Mouse (Mus musculus) midbrain, embryonic 13.5 days (tissue): ENCODE results near the gene Irf2. TPM values are rescaled to one million over a fixed set of nuclear protein-coding genes. Genes with fewer than 3 reads are reported as not detected.
"Not testable (repeated sequence)": the region's sequence is repeated elsewhere in the genome, so short reads cannot be mapped to it uniquely, and the experiment has no call there.

Source experiments
- ATAC-seq: fragments of 200-750 bp; cut with Nextera tagmentation; 2 replicates; pipeline ENCODE4 v1.8.0; 2017; ENCODE audit warnings: mild to moderate bottlenecking, moderate TSS enrichment, moderate library complexity
- H3K27ac ChIP-seq: fragments of 300-500 bp; sonication (generic); 2 replicates; pipeline ENCODE4 v1.5.1; 2015; ENCODE audit warnings: inconsistent platforms, mild to moderate bottlenecking, moderate library complexity
- H3K27me3 ChIP-seq: fragments of 300-500 bp; sonication (generic); 2 replicates; pipeline ENCODE4 v1.6.1; 2015; ENCODE audit warnings: mild to moderate bottlenecking, inconsistent platforms
- H3K36me3 ChIP-seq: fragments of 300-500 bp; sonication (generic); 2 replicates; pipeline ENCODE4 v1.6.1; 2015; ENCODE audit warnings: mild to moderate bottlenecking, inconsistent platforms
- H3K4me1 ChIP-seq: fragments of 300-500 bp; sonication (generic); replicated peaks from 2 replicates; pipeline ENCODE4 v1.6.1; 2015; ENCODE audit warnings: inconsistent platforms
- H3K4me2 ChIP-seq: fragments of 300-500 bp; sonication (generic); replicated peaks from 2 replicates; pipeline ENCODE4 v1.6.1; 2015; ENCODE audit warnings: moderate library complexity, mild to moderate bottlenecking, inconsistent platforms
- H3K4me3 ChIP-seq: fragments of 300-500 bp; sonication (generic); replicated peaks from 2 replicates; pipeline ENCODE4 v1.5.1; 2015; ENCODE audit warnings: mild to moderate bottlenecking, inconsistent platforms
- H3K9ac ChIP-seq: fragments of 300-500 bp; sonication (generic); replicated peaks from 2 replicates; pipeline ENCODE4 v1.6.1; 2015; ENCODE audit warnings: mild to moderate bottlenecking, inconsistent platforms
- H3K9me3 ChIP-seq: fragments of 300-500 bp; sonication (generic); 2 replicates; pipeline ENCODE4 v1.6.1; 2016; ENCODE audit warnings: mild to moderate bottlenecking, inconsistent platforms
- WGBS: fragments of 180-500 bp; shearing (Covaris S2); methylation state at CpG from one replicate; pipeline ENCODE4 v1.1.7; 2015; 5-methylcytosine and 5-hydroxymethylcytosine counted together
- polyA plus RNA-seq: library from polyadenylated mRNA; unstranded; fragments of >200 nt; fragmentation: Nextera tagmentation; extraction: Ambion mirVana; gene quantifications from 2 replicates; pipeline ENCODE4 v1.2.1, GENCODE M21; 2015

The Irf2 gene
- polyA plus RNA-seq, 1 experiment from 2014 or later, result 9.8 TPM

DNA sequence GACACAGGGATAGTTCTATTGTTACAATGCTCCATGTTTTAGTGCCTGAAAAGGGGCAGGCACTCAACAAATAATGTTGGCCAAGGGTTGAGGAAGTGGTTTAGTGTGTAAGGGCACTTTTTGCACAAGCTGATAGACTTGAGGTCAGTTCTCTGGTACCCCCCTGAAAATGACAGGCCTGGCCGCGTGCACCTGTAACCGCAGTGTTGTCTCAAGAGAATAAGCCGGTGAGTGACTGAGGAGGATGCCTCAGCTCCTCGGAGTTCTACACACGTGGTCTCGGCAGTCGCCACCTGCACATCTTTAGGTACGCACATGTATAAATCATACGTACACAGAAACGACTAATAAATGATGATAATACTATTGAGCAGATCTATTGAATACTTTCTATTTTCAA, 26.4 kb upstream of the Irf2 start:
- ATAC-seq, result no peak
- no peaks in the 10 kb centered on the region for H3K27me3 ChIP-seq
- H3K4me3 ChIP-seq, result no peak overlapping the region
- 94% methylated on average over 11 of the region's 11 CpGs for WGBS
- H3K4me2 ChIP-seq, result no peak overlapping the region
- H3K4me1 ChIP-seq, result 0 out of 2 replicates have a peak, but pooled peaks cover 4% of the 10 kb centered on the region
- H3K9ac ChIP-seq, result no peak overlapping the region
- H3K9me3 ChIP-seq, result no peaks in the 10 kb centered on the region
- no peaks in the 10 kb centered on the region for H3K36me3 ChIP-seq
- no peak overlapping the region for H3K27ac ChIP-seq

DNA sequence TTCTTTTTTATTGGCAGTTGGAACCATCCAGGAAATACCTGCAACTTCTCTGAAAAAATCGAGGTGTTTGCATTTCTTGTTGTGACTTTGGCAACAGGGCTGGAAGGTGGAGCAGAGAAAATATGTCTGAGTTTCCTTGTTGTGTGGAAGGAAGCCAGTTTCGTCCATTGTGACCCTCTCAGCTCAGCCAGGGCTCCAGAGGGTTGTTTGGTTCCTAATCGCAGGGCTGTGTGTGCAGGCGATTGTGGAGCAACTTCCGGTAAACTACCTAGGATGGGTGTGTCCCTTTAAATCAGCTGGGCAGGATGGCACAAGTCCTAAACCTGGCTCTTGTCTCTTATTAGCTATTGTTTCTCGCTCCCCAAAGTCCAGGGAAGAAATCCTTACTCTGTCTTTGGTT, 25.7 kb upstream of the Irf2 start:
- Histone ChIP-seq H3K36me3 (no peaks in the 10 kb centered on the region), H3K9me3 (no peaks in the 10 kb centered on the region), H3K27ac (no peak overlapping the region), H3K9ac (no peak overlapping the region), H3K4me3 (no peak overlapping the region), H3K27me3 (no peaks in the 10 kb centered on the region), H3K4me1 (0 out of 2 replicates have a peak, but pooled peaks cover 4% of the 10 kb centered on the region), H3K4me2 (no peak overlapping the region)
- WGBS, result 73% methylated on average over 6 of the region's 6 CpGs
- no peak for ATAC-seq

GRCm38 (mm10) chr8:46714400-46714799, 25.1 kb upstream of the Irf2 start:
- 81% methylated on average over 3 of the region's 3 CpGs for WGBS

GRCm38 (mm10) chr8:46716477-46716876, 23.1 kb upstream of the Irf2 start:
- Histone ChIP-seq H3K4me3 (no peak overlapping the region), H3K9me3 (no peaks in the 10 kb centered on the region), H3K4me2 (no peak overlapping the region), H3K9ac (no peak overlapping the region), H3K36me3 (no peaks in the 10 kb centered on the region), H3K27ac (no peak overlapping the region), H3K27me3 (no peaks in the 10 kb centered on the region), H3K4me1 (0 out of 2 replicates have a peak, but pooled peaks cover 4% of the 10 kb centered on the region)
- ATAC-seq, result no peak
- 48% methylated on average over 11 of the region's 11 CpGs for WGBS

More at GRCm38 (mm10) chr8:46714400-46714799, 25.1 kb upstream of the Irf2 start:
- Histone ChIP-seq H3K4me2 (no peak overlapping the region), H3K4me3 (no peak overlapping the region), H3K9ac (no peak overlapping the region), H3K36me3 (no peaks in the 10 kb centered on the region), H3K27ac (no peak overlapping the region), H3K4me1 (0 out of 2 replicates have a peak, but pooled peaks cover 4% of the 10 kb centered on the region), H3K27me3 (no peaks in the 10 kb centered on the region), H3K9me3 (no peaks in the 10 kb centered on the region)
- ATAC-seq, result no peak

DNA sequence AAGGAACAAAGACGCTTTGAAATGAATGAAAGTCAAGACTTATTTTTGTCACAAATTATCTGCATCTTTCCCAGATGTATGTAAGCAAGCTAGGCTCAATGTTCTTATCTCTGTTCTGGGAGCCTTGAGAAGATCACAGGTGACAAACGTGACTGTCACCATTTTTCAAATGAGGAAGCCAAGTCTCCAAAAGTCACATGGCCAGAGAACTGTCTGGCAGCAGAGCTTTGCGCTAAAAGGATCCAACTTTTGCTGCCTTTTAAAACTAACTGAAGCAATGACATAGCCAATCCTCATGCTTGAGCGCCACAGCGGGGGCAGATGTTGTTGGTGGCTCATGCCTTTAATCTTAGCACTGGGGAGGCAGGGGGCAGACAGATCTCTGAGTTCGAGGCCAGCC, 22.4 kb upstream of the Irf2 start:
- no peaks in the 10 kb centered on the region for H3K27me3 ChIP-seq
- H3K4me2 ChIP-seq, result no peak overlapping the region
- no peak for ATAC-seq
- H3K9me3 ChIP-seq, result no peaks in the 10 kb centered on the region
- no peak overlapping the region for H3K9ac ChIP-seq
- no peaks in the 10 kb centered on the region for H3K36me3 ChIP-seq
- H3K27ac ChIP-seq, result no peak overlapping the region
- H3K4me1 ChIP-seq, result 0 out of 2 replicates have a peak, but pooled peaks cover 4% of the 10 kb centered on the region
- H3K4me3 ChIP-seq, result no peak overlapping the region
- WGBS, result 59% methylated on average over 6 of the region's 6 CpGs

- H3K36me3 ChIP-seq, result no peaks in the 10 kb centered on the region
- no peaks in the 10 kb centered on the region for H3K27me3 ChIP-seq
- H3K4me2 ChIP-seq, result no peak overlapping the region
- no peaks in the 10 kb centered on the region for H3K9me3 ChIP-seq
- H3K27ac ChIP-seq, result no peak overlapping the region
- no peak overlapping the region for H3K9ac ChIP-seq
- WGBS, result 91% methylated on average over 8 of the region's 8 CpGs
- no peak overlapping the region for H3K4me3 ChIP-seq
- ATAC-seq, result no peak
- H3K4me1 ChIP-seq, result 0 out of 2 replicates have a peak, but pooled peaks cover 4% of the 10 kb centered on the region
Measured at GRCm38 (mm10) chr8:46718301-46718700, 21.2 kb upstream of the Irf2 start.

DNA sequence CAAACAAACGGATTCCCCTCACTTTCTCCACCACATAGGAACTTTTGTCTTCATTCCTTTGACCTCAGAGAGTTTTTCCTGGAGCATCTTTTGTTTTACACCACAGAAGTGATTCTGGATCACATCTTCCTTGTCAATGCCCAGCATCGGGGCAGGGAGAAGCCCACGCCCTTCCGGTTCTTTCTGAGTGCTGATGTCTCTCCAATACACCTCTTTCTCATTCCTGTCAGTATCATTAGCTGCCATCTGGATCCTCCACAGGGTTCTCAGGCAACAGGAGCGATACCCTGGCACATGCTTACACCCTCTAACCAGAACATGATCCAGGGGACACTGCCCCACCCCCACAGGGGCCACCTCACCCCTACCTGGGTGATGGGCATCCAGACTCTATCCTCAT, 20.8 kb upstream of the Irf2 start:
- Histone ChIP-seq H3K9ac (no peak overlapping the region), H3K4me1 (0 out of 2 replicates have a peak, but pooled peaks cover 4% of the 10 kb centered on the region), H3K4me3 (no peak overlapping the region), H3K4me2 (no peak overlapping the region), H3K36me3 (no peaks in the 10 kb centered on the region), H3K27me3 (no peaks in the 10 kb centered on the region), H3K9me3 (no peaks in the 10 kb centered on the region), H3K27ac (no peak overlapping the region)
- no peak for ATAC-seq
- WGBS, result 84% methylated on average over 5 of the region's 5 CpGs

DNA sequence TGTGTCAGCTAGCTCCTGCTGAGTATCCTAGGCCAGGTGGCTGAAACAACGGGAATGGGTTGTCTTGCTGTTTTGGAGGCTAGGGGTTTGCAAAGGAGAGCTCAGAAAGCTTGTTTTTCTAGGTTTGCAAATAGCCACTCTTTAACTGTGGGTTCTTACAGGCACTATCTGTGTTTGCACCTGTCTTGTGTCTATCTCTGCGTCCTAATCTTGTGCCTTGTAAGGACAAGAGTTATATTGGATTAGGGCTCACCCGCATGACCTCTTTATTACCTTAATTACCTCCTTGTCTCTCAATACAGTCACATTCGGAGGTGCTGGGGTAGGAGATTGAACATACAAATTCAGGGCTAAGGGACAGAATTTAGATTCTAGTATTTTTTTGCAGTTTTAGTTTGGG, 18.9 kb upstream of the Irf2 start:
- H3K36me3 ChIP-seq, result no peaks in the 10 kb centered on the region
- no peaks in the 10 kb centered on the region for H3K27me3 ChIP-seq
- H3K4me2 ChIP-seq, result no peak overlapping the region
- no peaks in the 10 kb centered on the region for H3K9me3 ChIP-seq
- no peak overlapping the region for H3K27ac ChIP-seq
- ATAC-seq, result no peak
- 80% methylated on average over 4 of the region's 4 CpGs for WGBS
- no peak overlapping the region for H3K9ac ChIP-seq
- H3K4me1 ChIP-seq, result 0 out of 2 replicates have a peak, but pooled peaks cover 4% of the 10 kb centered on the region
- no peak overlapping the region for H3K4me3 ChIP-seq

GRCm38 (mm10) chr8:46721065-46721845, 18.3 kb upstream of the Irf2 start:
- ATAC-seq, result no peak
- 0 out of 2 replicates have a peak, but pooled peaks cover 3% of the 10 kb centered on the region for H3K4me1 ChIP-seq

DNA sequence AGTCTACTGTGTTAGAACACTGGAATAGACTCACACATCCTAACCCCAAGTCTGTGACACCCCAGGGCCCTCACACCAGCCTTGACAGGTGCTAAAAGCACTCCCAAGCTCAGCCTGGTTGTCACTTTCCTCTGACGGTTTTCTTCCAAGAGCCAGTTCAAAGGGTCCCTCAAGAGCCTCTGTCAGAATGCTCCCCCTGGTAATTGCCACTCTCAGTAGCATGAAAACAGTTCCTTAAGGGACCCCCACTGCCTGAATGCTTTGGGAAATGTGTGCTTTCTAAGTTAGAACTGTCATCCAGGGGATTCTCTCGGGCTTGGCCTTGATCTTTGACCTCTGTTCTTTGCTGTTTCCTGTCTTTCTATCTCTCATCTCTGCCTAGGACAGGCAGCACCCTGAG, 17.0 kb upstream of the Irf2 start:
- H3K27ac ChIP-seq, result no peak overlapping the region
- H3K4me2 ChIP-seq, result no peak overlapping the region
- H3K9ac ChIP-seq, result no peak overlapping the region
- no peaks in the 10 kb centered on the region for H3K4me1 ChIP-seq
- H3K27me3 ChIP-seq, result no peaks in the 10 kb centered on the region
- H3K9me3 ChIP-seq, result no peaks in the 10 kb centered on the region
- H3K36me3 ChIP-seq, result no peaks in the 10 kb centered on the region
- WGBS, result 32% methylated on average over 2 of the region's 2 CpGs
- no peak overlapping the region for H3K4me3 ChIP-seq
- ATAC-seq, result no peak

More at GRCm38 (mm10) chr8:46721065-46721845, 18.3 kb upstream of the Irf2 start:
- H3K4me3 ChIP-seq, result no peak overlapping the region
- H3K9ac ChIP-seq, result no peak overlapping the region
- H3K36me3 ChIP-seq, result no peaks in the 10 kb centered on the region
- H3K4me2 ChIP-seq, result no peak overlapping the region
- WGBS, result 94% methylated on average over 11 of the region's 11 CpGs
- H3K27me3 ChIP-seq, result no peaks in the 10 kb centered on the region
- H3K27ac ChIP-seq, result no peak overlapping the region
- H3K9me3 ChIP-seq, result no peaks in the 10 kb centered on the region

GRCm38 (mm10) chr8:46726383-46726782, 13.1 kb upstream of the Irf2 start:
- Histone ChIP-seq H3K9me3 (no peaks in the 10 kb centered on the region), H3K36me3 (no peaks in the 10 kb centered on the region), H3K27me3 (no peaks in the 10 kb centered on the region), H3K9ac (no peak overlapping the region), H3K4me3 (no peak overlapping the region), H3K4me2 (no peak overlapping the region), H3K27ac (no peak overlapping the region), H3K4me1 (no peaks in the 10 kb centered on the region)
- 99% methylated on average over 2 of the region's 2 CpGs for WGBS
- ATAC-seq, result no peak

GRCm38 (mm10) chr8:46729671-46730070, 9.9 kb upstream of the Irf2 start:
- H3K36me3 ChIP-seq, H3K4me3 ChIP-seq, H3K27ac ChIP-seq, H3K9me3 ChIP-seq, H3K27me3 ChIP-seq, H3K9ac ChIP-seq, H3K4me1 ChIP-seq, H3K4me2 ChIP-seq, ATAC-seq: not testable (repeated sequence)
- 86% methylated on average over 1 of the region's 1 CpGs for WGBS
